Mouse (Mus musculus): ENCODE measurements at regions not wholly inside any gene's neighbourhood (a gene's known extent, or its start where the extent isn't known, plus 50 kb on each side); places are given as distances from the start of the nearest gene placed in this dataset.

DNA sequence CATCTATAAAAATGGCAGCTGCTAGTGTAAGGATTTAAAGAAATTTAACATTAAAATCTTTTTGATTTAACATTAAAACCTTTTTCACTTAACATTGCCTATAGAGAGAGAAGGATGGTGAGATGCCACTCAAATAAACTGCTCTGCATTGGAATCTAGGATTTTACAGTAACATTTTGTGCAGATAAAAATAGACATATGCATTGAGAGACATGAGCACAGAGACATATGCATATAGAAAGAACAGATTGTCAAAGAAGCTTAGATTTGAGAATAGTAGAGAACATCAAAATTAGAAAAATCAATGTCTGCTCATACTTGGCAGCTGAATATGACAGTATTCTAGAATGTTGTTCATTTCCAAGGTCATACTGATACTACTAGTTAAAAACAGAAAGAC, 220.2 kb downstream of the Arap2 start:
- no peak for ATAC-seq

DNA sequence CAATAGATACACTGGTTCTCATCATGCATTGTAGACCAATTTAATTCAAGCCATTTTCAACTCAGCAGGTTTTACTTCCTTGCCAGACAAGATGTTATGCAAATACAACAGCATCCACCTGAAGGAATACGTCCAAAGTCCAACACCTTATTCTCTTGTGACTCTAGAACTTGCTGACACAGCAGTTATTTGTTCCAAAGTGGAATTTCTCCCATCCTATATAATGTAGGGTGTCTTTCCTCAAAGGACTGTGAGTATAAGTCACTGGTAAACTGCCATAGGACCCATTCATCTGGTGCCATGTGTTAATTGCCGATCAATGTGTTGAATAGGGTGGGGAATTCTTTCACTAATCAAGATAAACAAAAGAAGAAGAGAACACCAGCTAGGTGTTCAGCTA, 226.7 kb downstream of the Arap2 start:
- no peak for ATAC-seq

DNA sequence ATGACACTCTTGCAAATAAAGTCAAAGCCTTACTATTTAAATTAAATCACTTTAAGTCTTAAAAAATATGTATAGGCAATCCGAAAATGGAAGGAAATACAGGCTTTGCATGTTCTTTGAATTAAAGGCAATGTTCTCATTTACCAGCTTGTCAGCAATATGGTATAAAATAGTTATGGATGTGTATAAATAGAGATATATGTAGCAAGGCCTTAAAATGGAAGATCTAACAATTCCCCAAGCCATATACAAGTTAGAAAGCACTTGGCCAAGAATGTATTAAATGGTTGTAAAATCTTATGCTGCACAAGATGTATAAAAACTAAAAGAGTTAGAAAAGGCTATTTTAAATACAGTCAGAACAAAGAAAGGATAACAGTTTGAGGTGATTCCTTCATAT, 254.1 kb downstream of the Arap2 start:
- ATAC-seq: no peak

GRCm38 (mm10) chr5:62483521-62483920, 282.4 kb downstream of the Arap2 start:
- ATAC-seq: no peak

DNA sequence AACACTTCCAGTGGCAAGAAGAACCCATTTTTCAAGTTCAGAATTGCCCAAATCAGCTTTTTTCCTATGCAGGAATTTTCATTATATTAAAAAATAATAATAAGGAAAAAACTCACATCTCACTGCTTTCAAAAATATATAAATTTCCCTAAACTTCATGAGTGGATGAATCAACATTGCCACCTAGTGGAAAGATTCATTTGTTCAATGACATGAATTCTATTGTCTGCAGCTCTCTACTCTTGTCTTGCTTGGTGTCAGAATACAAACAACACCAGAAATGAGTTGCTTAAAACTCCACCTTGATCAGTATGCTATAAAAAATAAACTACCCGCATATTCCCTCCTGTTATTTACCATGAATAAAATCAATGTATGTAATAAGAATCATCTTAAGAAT, 285.0 kb downstream of the Arap2 start:
- ATAC-seq: no peak

DNA sequence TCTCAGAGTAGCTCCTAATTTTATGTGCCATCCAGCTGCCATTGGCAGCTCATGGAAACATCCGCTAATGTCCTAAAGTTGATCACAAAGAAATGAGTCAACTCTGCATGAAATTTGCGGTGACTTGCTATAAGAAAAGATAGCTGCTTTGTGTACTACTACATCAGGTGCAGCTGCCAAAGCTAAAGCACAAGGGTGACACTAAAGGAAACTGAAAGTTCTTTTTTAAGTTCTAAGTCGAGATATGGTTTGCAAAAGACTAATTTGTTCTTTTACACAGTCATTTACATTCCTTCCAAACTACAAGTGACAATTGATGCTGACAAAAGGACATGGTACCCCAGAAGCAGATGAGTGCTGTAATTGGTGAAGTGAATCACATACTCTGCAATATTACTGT, 292.5 kb downstream of the Arap2 start:
- peak; percentile 37 for ATAC-seq

DNA sequence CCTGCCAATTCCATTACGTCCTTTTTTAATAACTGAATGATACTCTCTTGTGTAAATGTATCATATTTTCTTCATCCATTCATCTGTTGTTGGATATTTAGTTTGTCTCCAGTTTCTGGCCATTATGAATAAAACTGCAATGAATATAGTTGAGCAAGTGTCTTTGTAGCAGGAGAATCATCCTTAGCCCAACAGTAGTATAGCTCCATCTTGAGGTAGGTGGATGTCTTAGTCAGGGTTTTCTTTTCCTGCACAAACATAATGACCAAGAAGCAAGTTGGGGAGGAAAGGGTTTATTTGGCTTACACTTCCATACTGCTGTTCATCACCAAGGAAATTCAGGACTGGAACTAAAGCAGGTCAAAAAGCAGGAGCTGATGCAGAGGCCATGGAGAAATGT, 299.2 kb downstream of the Arap2 start:
- no peak for ATAC-seq

GRCm38 (mm10) chr5:62462574-62462973, 303.4 kb downstream of the Arap2 start:
- ATAC-seq: no peak

All from CD4-positive, CD25-positive, alpha-beta regulatory T cell, adult 4 months (primary cell).